Mouse (Mus musculus): ENCODE data around the gene Sdr42e1. TPM values are rescaled to one million over a fixed set of nuclear protein-coding genes. Genes with fewer than 3 reads are reported as not detected.
A peak's percentile ranks its signal among the peaks of the same experiment; 100 is the strongest.

Sdr42e1 gene
- polyA plus RNA-seq, 1 experiment: 11.1 TPM

GRCm38 (mm10) chr8:117667349-117668124, 6.0 kb downstream of the Sdr42e1 start:
- no peak for DNase-seq (ENCODE audit: extremely low spot score in 1 of 2, low spot score in 1 of 2)

DNA sequence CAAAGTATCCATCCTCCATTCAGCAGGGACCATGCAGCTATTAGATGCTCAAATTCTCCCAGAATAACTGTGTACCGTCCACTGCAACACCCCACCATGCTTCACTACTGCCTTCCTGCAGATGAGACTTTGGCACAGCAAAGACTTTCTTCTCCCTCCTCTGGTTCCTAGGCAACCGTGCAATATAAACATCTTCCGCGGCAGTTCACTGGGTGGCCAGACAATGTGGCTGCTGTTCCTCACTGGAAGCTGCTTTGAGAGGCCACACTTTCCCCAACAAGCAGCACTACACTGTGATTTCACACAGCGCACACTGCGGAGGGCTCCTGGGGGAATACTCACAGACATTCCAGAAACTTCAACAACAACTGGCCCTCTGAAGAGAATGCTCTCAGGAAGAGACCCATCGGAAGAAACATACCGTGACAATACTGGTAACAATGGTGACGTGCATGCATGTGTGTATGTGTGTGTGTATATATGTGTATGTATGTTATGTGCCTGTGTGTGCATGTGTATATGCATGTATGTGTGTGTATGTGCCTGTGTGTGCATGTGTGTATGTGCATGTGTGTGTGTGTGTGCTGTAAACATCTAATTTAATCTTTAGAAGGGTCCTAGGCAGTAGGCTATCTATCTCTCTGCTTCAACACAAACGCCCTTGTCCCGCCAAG, 13.0 kb downstream of the Sdr42e1 start:
- DNase-seq (ENCODE audit: extremely low spot score in 1 of 2, low spot score in 1 of 2): peak in 1 of 2 experiments; percentile 49

- no peak for DNase-seq (ENCODE audit: extremely low spot score in 1 of 2, low spot score in 1 of 2)
These were observed 14.5 kb downstream of the Sdr42e1 start for GRCm38 (mm10) chr8:117658990-117659389.

DNA sequence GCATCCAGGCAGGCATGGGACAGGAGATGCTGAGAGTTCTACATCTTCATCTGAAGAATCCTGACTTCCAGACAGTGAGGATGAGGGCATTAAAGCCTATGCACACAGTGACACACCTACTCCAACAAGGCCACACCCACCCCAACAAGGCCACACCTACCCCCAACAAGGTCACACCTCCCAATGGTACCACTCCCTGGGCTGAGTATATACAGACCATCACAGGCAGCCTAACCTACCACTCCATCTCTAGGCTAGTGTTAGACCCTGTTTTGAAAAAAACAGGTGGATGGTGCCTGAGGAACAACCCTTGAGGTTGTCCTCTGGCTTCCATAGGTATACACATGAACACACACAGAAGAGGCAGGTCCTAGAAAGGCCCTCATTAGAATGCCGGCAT, 21.2 kb downstream of the Sdr42e1 start:
- DNase-seq (ENCODE audit: extremely low spot score in 1 of 2, low spot score in 1 of 2): no peak

GRCm38 (mm10) chr8:117646440-117646839, 27.0 kb downstream of the Sdr42e1 start:
- no peak for DNase-seq (ENCODE audit: extremely low spot score in 1 of 2, low spot score in 1 of 2)

DNA sequence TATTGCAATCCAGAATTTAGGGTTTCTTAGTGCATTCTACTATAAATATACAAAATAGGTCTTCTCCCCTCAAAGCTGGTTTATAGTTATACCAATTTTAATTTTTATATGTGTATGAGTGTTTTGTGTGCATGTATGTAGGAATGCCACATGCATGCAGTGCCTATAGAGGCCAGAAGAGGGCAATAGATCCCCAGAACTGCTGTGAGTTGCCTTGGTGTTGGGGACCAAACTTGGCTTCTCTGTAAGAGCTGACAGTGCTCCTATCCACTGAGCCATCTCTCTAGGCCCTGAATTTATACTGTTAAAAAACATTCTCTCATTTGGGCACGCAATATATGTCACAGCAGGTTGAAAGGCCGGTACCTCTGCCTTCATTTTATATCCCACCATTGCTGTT, 27.5 kb downstream of the Sdr42e1 start:
- DNase-seq (ENCODE audit: extremely low spot score in 1 of 2, low spot score in 1 of 2): peak in 1 of 2 experiments; percentile 79

DNA sequence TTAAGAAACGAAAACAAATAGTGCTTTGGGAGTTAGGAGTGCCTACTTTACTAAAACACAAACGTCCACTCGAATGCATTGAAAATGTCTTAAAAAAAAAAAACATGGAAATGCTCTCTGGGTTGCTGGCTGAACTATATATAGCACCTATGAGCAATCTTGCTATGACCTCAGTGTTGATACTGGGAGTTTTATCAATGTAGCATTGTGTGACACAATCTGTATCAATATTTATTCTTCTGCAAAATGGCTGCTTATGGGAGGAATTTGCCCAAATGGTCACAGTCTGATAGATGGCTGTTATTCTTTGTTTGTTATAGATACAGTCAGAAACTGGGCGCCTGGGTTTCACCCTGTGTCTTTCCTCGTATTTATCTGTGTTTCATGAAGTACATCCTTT, 28.0 kb downstream of the Sdr42e1 start:
- no peak for DNase-seq (ENCODE audit: extremely low spot score in 1 of 2, low spot score in 1 of 2)

DNA sequence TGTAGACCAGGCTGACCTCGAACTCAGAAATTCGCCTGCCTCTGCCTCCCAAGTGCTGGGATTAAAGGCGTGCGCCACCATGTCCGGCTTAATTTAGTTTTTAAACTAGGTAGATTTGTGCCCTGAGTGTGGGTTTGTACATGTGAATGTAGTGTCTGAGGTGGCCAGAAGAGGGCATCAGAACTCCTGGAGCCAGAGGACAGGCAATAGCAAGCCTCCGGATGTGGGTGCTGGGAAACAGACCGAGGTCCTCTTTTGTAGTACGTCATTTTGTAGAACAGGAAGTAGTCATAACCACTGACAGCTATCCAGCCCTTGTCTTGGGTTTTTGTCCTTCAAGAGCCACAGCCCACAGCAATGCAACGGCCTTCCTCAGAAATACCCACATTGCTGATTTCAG, 33.9 kb downstream of the Sdr42e1 start:
- DNase-seq (ENCODE audit: extremely low spot score in 1 of 2, low spot score in 1 of 2): no peak

GRCm38 (mm10) chr8:117637462-117637861, 36.0 kb downstream of the Sdr42e1 start:
- DNase-seq (ENCODE audit: extremely low spot score in 1 of 2, low spot score in 1 of 2): no peak

GRCm38 (mm10) chr8:117634406-117634805, 39.1 kb downstream of the Sdr42e1 start:
- no peak for DNase-seq (ENCODE audit: extremely low spot score in 1 of 2, low spot score in 1 of 2)

DNA sequence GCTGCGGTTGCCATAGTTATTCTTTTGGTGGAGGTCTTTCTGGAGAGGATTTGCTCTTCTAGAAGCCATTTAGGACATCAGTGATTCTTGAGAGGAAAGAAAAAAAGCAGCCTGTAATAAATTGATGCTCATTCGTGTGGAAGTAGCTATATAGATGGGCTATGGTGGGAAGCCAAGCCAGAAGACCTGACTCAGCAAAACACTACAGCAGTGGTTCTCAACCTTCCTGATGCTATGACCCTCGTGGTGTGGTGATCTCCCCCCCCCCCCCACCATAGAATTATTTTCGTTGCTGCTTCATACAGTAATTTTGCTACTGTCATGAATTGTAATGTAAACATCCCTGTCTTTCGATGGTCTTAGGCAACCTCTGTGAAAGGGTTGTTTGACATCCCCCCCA, 41.0 kb downstream of the Sdr42e1 start:
- no peak for DNase-seq (ENCODE audit: extremely low spot score in 1 of 2, low spot score in 1 of 2)

- no peak for DNase-seq (ENCODE audit: extremely low spot score in 1 of 2, low spot score in 1 of 2)
These were observed 46.4 kb downstream of the Sdr42e1 start for GRCm38 (mm10) chr8:117627096-117627495.

DNA sequence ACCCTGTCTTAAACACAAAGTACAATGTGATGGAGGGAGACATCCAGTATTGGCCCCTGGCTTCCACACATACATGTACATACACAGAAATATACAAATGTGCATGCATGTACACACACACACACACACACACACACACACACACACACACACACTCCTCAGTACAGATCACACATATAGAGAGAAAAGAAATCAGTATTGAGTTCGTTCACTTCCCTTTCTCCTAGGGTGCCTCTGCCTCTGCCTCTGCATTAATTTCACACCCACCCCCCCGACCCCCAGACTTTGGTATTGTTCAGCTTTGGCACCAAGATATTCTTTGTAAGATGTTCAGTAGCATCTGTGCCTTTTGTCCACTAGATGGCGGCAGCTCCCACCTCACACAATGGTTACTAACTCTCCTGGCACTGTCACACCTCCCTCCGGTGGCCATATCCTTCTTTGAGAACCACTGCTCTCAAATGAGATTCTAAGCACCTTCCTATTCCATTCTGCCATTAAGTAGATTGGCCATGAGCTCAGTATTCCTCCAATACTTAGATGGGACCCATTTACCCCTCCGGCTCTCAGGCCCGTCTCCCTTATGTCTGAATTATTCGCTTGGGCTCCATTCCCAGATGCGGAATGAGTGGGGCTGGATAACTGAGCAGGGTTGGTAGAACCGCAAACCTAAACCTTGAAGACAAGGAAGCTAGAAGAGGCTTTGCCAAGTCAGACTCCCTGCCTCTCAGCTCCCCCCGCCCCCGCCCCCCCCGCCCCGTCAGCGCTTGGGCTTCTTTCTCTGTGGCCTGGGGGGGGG, 47.2 kb downstream of the Sdr42e1 start:
- peak; percentile 19 to 76 for DNase-seq (ENCODE audit: extremely low spot score in 1 of 2, low spot score in 1 of 2)

DNA sequence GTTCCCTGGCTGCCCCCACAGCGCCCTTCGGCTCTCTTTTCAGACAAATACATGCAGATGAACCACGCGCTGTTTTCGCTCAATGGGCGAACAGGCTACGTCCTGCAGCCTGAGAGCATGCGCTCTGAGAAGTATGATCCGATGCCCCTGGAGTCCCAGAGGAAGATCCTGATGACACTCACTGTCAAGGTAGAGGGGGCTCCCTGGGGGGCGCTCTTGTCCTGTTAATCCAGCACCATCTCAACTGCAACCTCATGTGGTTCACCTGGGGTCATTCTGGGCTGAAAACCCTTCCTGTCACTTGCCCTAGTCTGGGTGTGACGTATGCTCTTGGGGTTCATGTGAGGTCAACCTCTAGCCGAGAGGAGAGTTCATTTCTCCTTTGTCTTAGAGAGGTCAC, 60.6 kb downstream of the Sdr42e1 start:
- DNase-seq (ENCODE audit: extremely low spot score in 1 of 2, low spot score in 1 of 2): no peak

Other genes with a start within 250 kb of the Sdr42e1 start
- gene Plcg2, start 175.4 kb downstream of the Sdr42e1 start, polyA plus RNA-seq (2012; rRNA removed): 2.4 and 3.0 TPM in 2 replicates
- 0.16 and 0.19 TPM in 2 replicates for gene Hsd17b2, start 28.2 kb upstream of the Sdr42e1 start, polyA plus RNA-seq (2012; rRNA removed)
- 23.9 and 27.1 TPM in 2 replicates for gene Mphosph6, start 128.3 kb upstream of the Sdr42e1 start, polyA plus RNA-seq (2012; rRNA removed)